Mouse (Mus musculus): Measurements from ENCODE around the gene Taok1.

DNA sequence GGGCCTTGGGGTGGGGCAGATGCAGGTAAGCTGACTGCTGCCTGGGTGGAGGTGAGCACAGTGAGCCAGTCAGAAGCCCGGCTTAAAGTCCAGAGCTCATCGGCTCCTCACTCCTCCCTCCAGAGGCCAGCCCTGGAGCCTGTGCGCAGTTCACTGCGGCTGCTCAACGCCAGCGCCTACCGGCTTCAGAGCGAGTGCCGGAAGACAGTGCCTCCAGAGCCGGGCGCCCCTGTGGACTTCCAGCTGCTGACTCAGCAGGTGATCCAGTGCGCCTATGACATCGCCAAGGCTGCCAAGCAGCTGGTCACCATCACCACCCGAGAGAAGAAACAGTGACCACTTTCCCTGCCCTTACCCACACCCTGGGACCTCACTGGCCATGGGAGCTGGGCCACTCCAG is 101.3 kb downstream of the Taok1 start:
- TF ChIP-seq GATA1 (IDR thresholded peaks at IDR 0.05; ENCODE audit: low read length): no peak
- no peak for TF ChIP-seq TAL1 (IDR thresholded peaks at IDR 0.05; ENCODE audit: low read length)
